Mouse (Mus musculus): ENCODE measurements around the gene Dapl1. TPM values are rescaled to one million over a fixed set of nuclear protein-coding genes. Genes with fewer than 3 reads are reported as not detected.

Gene Dapl1
- total RNA-seq, 2 experiments from 2014 or later: not detected

GRCm38 (mm10) chr2:59532999-59533398, 48.5 kb downstream of the Dapl1 start:
- no peak for DNase-seq
- intact Hi-C loops (cut with DNase I; ENCODE audit: low total_unique reads): no loop called here

GRCm38 (mm10) chr2:59533504-59533903, 49.1 kb downstream of the Dapl1 start:
- DNase-seq: no peak
- intact Hi-C loops (cut with DNase I; ENCODE audit: low total_unique reads): no loop called here

GRCm38 (mm10) chr2:59533971-59534748, 49.7 kb downstream of the Dapl1 start:
- DNase-seq: no peak
- intact Hi-C loops (cut with DNase I; ENCODE audit: low total_unique reads): no loop called here

GRCm38 (mm10) chr2:59536958-59537357, 52.5 kb downstream of the Dapl1 start:
- no peak for DNase-seq
- intact Hi-C loops (cut with DNase I; ENCODE audit: low total_unique reads): no loop called here

GRCm38 (mm10) chr2:59538031-59538430, 53.6 kb downstream of the Dapl1 start:
- DNase-seq: no peak
- intact Hi-C loops (cut with DNase I; ENCODE audit: low total_unique reads): no loop called here

- DNase-seq: no peak
Measured at GRCm38 (mm10) chr2:59539796-59540195, 55.3 kb downstream of the Dapl1 start.

GRCm38 (mm10) chr2:59541121-59541887, 56.9 kb downstream of the Dapl1 start:
- DNase-seq: peak; percentile 78
- intact Hi-C loops (cut with DNase I; ENCODE audit: low total_unique reads): no loop called here

More at GRCm38 (mm10) chr2:59539796-59540195, 55.3 kb downstream of the Dapl1 start:
- intact Hi-C loops (cut with DNase I; ENCODE audit: low total_unique reads): no loop called here

GRCm38 (mm10) chr2:59543543-59544065, 59.2 kb downstream of the Dapl1 start:
- intact Hi-C loops (cut with DNase I; ENCODE audit: low total_unique reads): loop anchor here (2.0 kb wide), 1 partner anchor 201 kb away; no protein-coding TSS in a partner anchor

GRCm38 (mm10) chr2:59544237-59544909, 59.9 kb downstream of the Dapl1 start:
- intact Hi-C loops (cut with DNase I; ENCODE audit: low total_unique reads): no loop called here
- DNase-seq: no peak

More at GRCm38 (mm10) chr2:59543543-59544065, 59.2 kb downstream of the Dapl1 start:
- DNase-seq: no peak

- no peak for DNase-seq
- intact Hi-C loops (cut with DNase I; ENCODE audit: low total_unique reads): no loop called here
Measured at GRCm38 (mm10) chr2:59545001-59545400, 60.5 kb downstream of the Dapl1 start.

GRCm38 (mm10) chr2:59547369-59548099, 63.1 kb downstream of the Dapl1 start:
- no peak for DNase-seq
- intact Hi-C loops (cut with DNase I; ENCODE audit: low total_unique reads): no loop called here

GRCm38 (mm10) chr2:59552784-59553183, 68.3 kb downstream of the Dapl1 start:
- intact Hi-C loops (cut with DNase I; ENCODE audit: low total_unique reads): no loop called here
- DNase-seq: no peak

- no peak for DNase-seq
- intact Hi-C loops (cut with DNase I; ENCODE audit: low total_unique reads): no loop called here
Measured at GRCm38 (mm10) chr2:59554373-59554940, 70.0 kb downstream of the Dapl1 start.

Other genes with a start within 250 kb of the Dapl1 start
- gene Tanc1, start 127.4 kb downstream of the Dapl1 start, total RNA-seq (2021): 10 to 100 TPM; 10.5 to 13.4 TPM

Data from gastrocnemius, postnatal 14 days (tissue).